Mouse (Mus musculus): ENCODE measurements around the gene Snx7. TPM values are rescaled to one million over a fixed set of nuclear protein-coding genes. Genes with fewer than 3 reads are reported as not detected.

Gene Snx7
- polyA plus RNA-seq, 1 experiment = 22.7 TPM

DNA sequence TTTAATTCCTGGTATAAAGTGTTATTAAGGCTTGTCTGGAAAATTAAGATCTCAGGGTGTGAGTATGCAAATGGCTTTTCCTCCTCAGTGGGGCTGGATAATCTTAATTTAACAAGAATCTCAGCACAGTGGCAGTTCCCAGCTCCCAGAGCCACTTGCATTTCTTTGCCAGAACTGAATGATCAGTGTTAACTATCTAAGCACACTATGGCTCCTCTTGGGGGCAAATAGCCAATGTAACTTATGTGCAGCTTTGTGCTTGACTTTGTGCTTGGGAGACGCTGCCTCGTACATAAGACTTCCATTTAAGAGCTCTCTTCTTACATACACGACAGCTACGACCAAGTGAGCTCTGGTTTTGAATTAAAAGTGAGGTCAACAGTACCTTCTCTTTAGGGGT lies 136.1 kb downstream of the Snx7 start:
- Histone ChIP-seq H3K27me3 (ENCODE audit: control insufficient read depth, insufficient read depth, insufficient read length) (no peaks in the 10 kb centered on the region), H3K36me3 (ENCODE audit: control insufficient read depth, insufficient read depth) (no peaks in the 10 kb centered on the region), H3ac (ENCODE audit: control insufficient read depth, insufficient read length, low read depth) (no peak overlapping the region), H3K4me3 (ENCODE audit: insufficient read depth, poor library complexity, severe bottlenecking) (no peak overlapping the region), H3K79me3 (ENCODE audit: low read depth) (no peaks in the 10 kb centered on the region), H3K79me2 (ENCODE audit: control insufficient read depth, insufficient read depth) (no peaks in the 10 kb centered on the region)
- TF ChIP-seq CEBPB (IDR thresholded peaks at IDR 0.05; ENCODE audit: low read depth) = no peak
- no peak for TF ChIP-seq FOSL1 (IDR thresholded peaks at IDR 0.05; ENCODE audit: insufficient read depth, low read length, poor library complexity, severe bottlenecking)
- no peak for TF ChIP-seq MYOD1 (IDR thresholded peaks at IDR 0.05; ENCODE audit: control insufficient read depth, insufficient read length, low read depth)

Small RNAs within 50 kb of the gene (microRNA-seq; reads per million reads assigned to microRNA genes)
- gene Gm24811 (ENCODE audit: borderline microRNAs expressed) = not detected
